7 mouse cellular contexts compared by ENCODE assay signal in the genomic region with DNA sequence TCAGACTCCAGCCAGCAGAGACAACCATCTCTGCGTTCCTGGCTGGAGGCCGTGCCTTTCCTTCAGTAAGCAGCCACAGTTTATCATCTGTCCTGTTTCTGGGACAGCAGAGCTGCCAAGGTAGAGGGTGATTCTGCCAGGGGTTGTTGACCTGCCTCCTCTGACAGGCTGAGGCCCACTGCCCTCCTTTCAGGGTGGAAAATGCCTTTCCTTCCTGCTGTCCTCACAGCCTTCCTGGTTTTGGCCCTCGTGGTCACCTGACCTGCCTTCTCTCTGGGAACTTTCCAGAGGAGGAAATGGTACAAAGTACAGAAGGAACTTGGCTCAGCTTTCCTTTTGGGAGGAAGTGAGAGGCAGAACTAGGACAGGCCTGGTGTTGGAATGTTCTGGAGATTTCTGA. TPM values are rescaled to one million over a fixed set of nuclear protein-coding genes. Genes with fewer than 3 reads are reported as not detected.
DNase-seq lines count a peak whose midpoint lies in the region; ATAC-seq and TF ChIP-seq lines count a peak whose summit lies in the region.

No protein-coding gene starts in this region.

- TF ChIP-seq CTCF in heart, postnatal 0 days (IDR thresholded peaks at IDR 0.05; ENCODE audit: low read depth) = no peak
- TF ChIP-seq CTCF in liver, embryonic 14.5 days (IDR thresholded peaks at IDR 0.05; ENCODE audit: low read depth) = no peak

- WGBS in heart, postnatal 0 days = 42% methylated on average over 3 of the region's 3 CpGs
- 53% methylated on average over 3 of the region's 3 CpGs for WGBS in liver, embryonic 14.5 days (ENCODE audit: insufficient replicate concordance)

- no peaks in the 10 kb centered on the region for H3K27me3 ChIP-seq in heart, postnatal 0 days (ENCODE audit: control insufficient read depth, insufficient read depth, low read length)
- H3K27me3 ChIP-seq in liver, embryonic 14.5 days (ENCODE audit: control insufficient read depth, insufficient read depth, low read length) = no peaks in the 10 kb centered on the region

- no peak; the same call in 1 of the 2 replicates for TF ChIP-seq EP300 in heart, postnatal 0 days (IDR thresholded peaks at IDR 0.05; ENCODE audit: low read depth)
- no peak for TF ChIP-seq EP300 in liver, embryonic 14.5 days (IDR thresholded peaks at IDR 0.05; ENCODE audit: low read depth)

- no peak overlapping the region for H3K4me2 ChIP-seq in heart, postnatal 0 days (ENCODE audit: low read depth, low read length)
- H3K4me2 ChIP-seq in liver, embryonic 14.5 days (ENCODE audit: low read depth) = no peak overlapping the region

- peak; percentile 81 for ATAC-seq in heart, postnatal 0 days (ENCODE audit: insufficient read depth, low read depth)
- 0 out of 2 replicates have a peak, but pooled peaks have one; percentile 17 for ATAC-seq in liver, embryonic 14.5 days (ENCODE audit: insufficient read depth)

- H3K4me1 ChIP-seq in heart, postnatal 0 days (ENCODE audit: control insufficient read depth, insufficient read depth) = no peaks in the 10 kb centered on the region; the same call in 1 of the 2 replicates
- H3K4me1 ChIP-seq in liver, embryonic 14.5 days (replicated peaks; ENCODE audit: control insufficient read depth in 2 of 2, insufficient read depth in 2 of 2, low read length in 1 of 2) = peaks cover 0 to 6% of the 10 kb centered on the region in 2 experiments; a peak in 2 of 4 replicates

- H3K36me3 ChIP-seq in heart, postnatal 0 days (replicated peaks; ENCODE audit: control insufficient read depth, insufficient read depth, low read length) = peaks cover 78% of the 10 kb centered on the region
- peaks cover 47% of the 10 kb centered on the region for H3K36me3 ChIP-seq in liver, embryonic 14.5 days (replicated peaks; ENCODE audit: control insufficient read depth, insufficient read depth, low read depth)

- peak; percentile 37 for DNase-seq in urinary bladder, postnatal 14 days (ENCODE audit: low spot score)
- no peak for DNase-seq in urinary bladder, postnatal 36 days (ENCODE audit: low spot score in 2 of 2)
- peak; percentile 81 for DNase-seq in heart, postnatal 0 days (ENCODE audit: low spot score)
- no peak for DNase-seq in liver, embryonic 14.5 days (ENCODE audit: low read depth in 3 of 3, low spot score in 3 of 3)
- DNase-seq in right cerebral cortex, adult 2 months (ENCODE audit: low spot score in 2 of 2) = no peak
- DNase-seq in thymus, postnatal 14 days = no peak
- DNase-seq in thymus, postnatal 0 days (ENCODE audit: low spot score) = no peak

- H3K4me3 ChIP-seq in heart, postnatal 0 days (ENCODE audit: low read depth, low read length) = no peak overlapping the region
- H3K4me3 ChIP-seq in liver, embryonic 14.5 days (ENCODE audit: insufficient read depth in 1 of 2, low read depth in 2 of 2, low read length in 2 of 2) = no peak overlapping the region

- no peaks in the 10 kb centered on the region for H3K9me3 ChIP-seq in heart, postnatal 0 days (replicated peaks; ENCODE audit: control insufficient read depth, low read length)
- H3K9me3 ChIP-seq in liver, embryonic 14.5 days (ENCODE audit: control insufficient read depth, low read length) = no peaks in the 10 kb centered on the region

- no peak overlapping the region for H3K9ac ChIP-seq in heart, postnatal 0 days (replicated peaks; ENCODE audit: low read depth, low read length)
- H3K9ac ChIP-seq in liver, embryonic 14.5 days (replicated peaks) = no peak overlapping the region

- H3K27ac ChIP-seq in heart, postnatal 0 days (ENCODE audit: low read depth) = peak overlapping the region; percentile 81
- H3K27ac ChIP-seq in liver, embryonic 14.5 days = no peak overlapping the region

RNA-seq across cellular contexts. Expression of gene Gm49325, which starts 7.4 kb away (rescaled TPM):
- total RNA-seq in heart, postnatal 0 days (2014; rRNA removed; ENCODE audit: low replicate concordance) = not detected in 2 replicates
- 6.8 and 13.7 TPM in 2 replicates for polyA plus RNA-seq in heart, postnatal 0 days (2015; fragmentation: Nextera tagmentation; extraction: Ambion mirVana)
- 0.09 TPM in 1 of 2 replicates, not detected in the other for polyA plus RNA-seq in liver, embryonic 14.5 days (2012; rRNA removed)
- polyA plus RNA-seq in liver, embryonic 14.5 days (2014; fragmentation: Nextera tagmentation; extraction: Ambion mirVana) = not detected in 2 replicates
- 9.2 and 23.4 TPM in 2 replicates for polyA plus RNA-seq in thymus, postnatal 0 days (2015; fragmentation: Nextera tagmentation; extraction: Ambion mirVana)

RNA-seq across cellular contexts. Expression of gene Sumo3, which starts 7.5 kb away (rescaled TPM):
- 112 and 128 TPM in 2 replicates for total RNA-seq in heart, postnatal 0 days (2014; rRNA removed; ENCODE audit: low replicate concordance)
- polyA plus RNA-seq in heart, postnatal 0 days (2015; fragmentation: Nextera tagmentation; extraction: Ambion mirVana) = 121 and 128 TPM in 2 replicates
- polyA plus RNA-seq in liver, embryonic 14.5 days (2012; rRNA removed) = 74.1 and 109 TPM in 2 replicates
- 82.5 and 87.7 TPM in 2 replicates for polyA plus RNA-seq in liver, embryonic 14.5 days (2014; fragmentation: Nextera tagmentation; extraction: Ambion mirVana)
- 251 and 259 TPM in 2 replicates for polyA plus RNA-seq in thymus, postnatal 0 days (2015; fragmentation: Nextera tagmentation; extraction: Ambion mirVana)

RNA-seq across cellular contexts. Expression of gene Ube2g2, which starts 8.7 kb away (rescaled TPM):
- 54.1 and 56.4 TPM in 2 replicates for total RNA-seq in heart, postnatal 0 days (2014; rRNA removed; ENCODE audit: low replicate concordance)
- 69.7 and 71.8 TPM in 2 replicates for polyA plus RNA-seq in heart, postnatal 0 days (2015; fragmentation: Nextera tagmentation; extraction: Ambion mirVana)
- 19.3 TPM in 2 replicates for polyA plus RNA-seq in liver, embryonic 14.5 days (2012; rRNA removed)
- polyA plus RNA-seq in liver, embryonic 14.5 days (2014; fragmentation: Nextera tagmentation; extraction: Ambion mirVana) = 25.3 and 27.1 TPM in 2 replicates
- 67.9 and 69.8 TPM in 2 replicates for polyA plus RNA-seq in thymus, postnatal 0 days (2015; fragmentation: Nextera tagmentation; extraction: Ambion mirVana)

RNA-seq across cellular contexts. Expression of gene Pttg1ip, which starts 31.9 kb away (rescaled TPM):
- total RNA-seq in heart, postnatal 0 days (2014; rRNA removed; ENCODE audit: low replicate concordance) = 117 and 163 TPM in 2 replicates
- polyA plus RNA-seq in heart, postnatal 0 days (2015; fragmentation: Nextera tagmentation; extraction: Ambion mirVana) = 117 and 119 TPM in 2 replicates
- 36.6 and 40.5 TPM in 2 replicates for polyA plus RNA-seq in liver, embryonic 14.5 days (2012; rRNA removed)
- 64.8 and 69.1 TPM in 2 replicates for polyA plus RNA-seq in liver, embryonic 14.5 days (2014; fragmentation: Nextera tagmentation; extraction: Ambion mirVana)
- polyA plus RNA-seq in thymus, postnatal 0 days (2015; fragmentation: Nextera tagmentation; extraction: Ambion mirVana) = 79.8 and 85.6 TPM in 2 replicates

Comparison
In these comparisons a context has a peak if more than half of its experiments do, and no peak if none do; other contexts are left out.
1. DNase-seq: peak in urinary bladder, postnatal 14 days (single experiment) and heart, postnatal 0 days (single experiment); none in urinary bladder, postnatal 36 days (0 of 2), liver, embryonic 14.5 days (0 of 3), right cerebral cortex, adult 2 months (0 of 2), thymus, postnatal 14 days (single experiment) and thymus, postnatal 0 days (single experiment).